Mouse (Mus musculus) liver, embryonic 16.5 days (tissue): ENCODE measurements at regions not wholly inside any gene's neighbourhood (a gene's known extent, or its start where the extent isn't known, plus 50 kb on each side); places are given as distances from the start of the nearest gene placed in this dataset.

Source experiments
- ATAC-seq: fragments of 200-750 bp; cut with Nextera tagmentation; 2 replicates; pipeline ENCODE4 v1.8.0; 2017; ENCODE audit warnings: low read depth, mild to moderate bottlenecking, moderate number of reproducible peaks, moderate library complexity
- H3K27ac ChIP-seq: fragments of 300-500 bp; sonication (generic); 2 replicates; pipeline ENCODE4 v1.5.1; 2014; ENCODE audit warnings: mild to moderate bottlenecking, low read length
- H3K27me3 ChIP-seq: fragments of 300-500 bp; sonication (generic); 2 replicates; pipeline ENCODE4 v1.6.1; 2014; ENCODE audit warnings: low read depth, low read length, mixed read lengths; ENCODE audit not compliant: control insufficient read depth, insufficient read depth
- H3K36me3 ChIP-seq: fragments of 300-500 bp; sonication (generic); 2 replicates; pipeline ENCODE4 v1.6.1; 2014; ENCODE audit warnings: mild to moderate bottlenecking; ENCODE audit not compliant: control insufficient read depth, insufficient read depth
- H3K4me1 ChIP-seq: fragments of 300-500 bp; sonication (generic); 2 replicates; pipeline ENCODE4 v1.6.1; 2014; ENCODE audit warnings: low read depth, low read length, mixed read lengths; ENCODE audit not compliant: control insufficient read depth
- H3K4me2 ChIP-seq: fragments of 300-500 bp; sonication (generic); 2 replicates; pipeline ENCODE4 v1.6.1; 2014; ENCODE audit warnings: low read depth, low read length, mixed read lengths
- H3K4me3 ChIP-seq: fragments of 300-500 bp; sonication (generic); 2 replicates; pipeline ENCODE4 v1.5.1; 2014; ENCODE audit warnings: low read depth, mild to moderate bottlenecking, low read length
- H3K9ac ChIP-seq: fragments of 300-500 bp; sonication (generic); 2 replicates; pipeline ENCODE4 v1.6.1; 2014; ENCODE audit warnings: low read depth, low read length
- H3K9me3 ChIP-seq: fragments of 300-500 bp; sonication (generic); replicated peaks from 2 replicates; pipeline ENCODE4 v1.6.1; 2016; ENCODE audit warnings: low read length; ENCODE audit not compliant: control insufficient read depth
- WGBS: fragments of 180-500 bp; shearing (Covaris S2); extraction: QIAGEN DNeasy Blood & Tissue Kit; methylation state at CpG from one replicate; pipeline ENCODE4 v1.1.7; 2014; ENCODE audit not compliant: insufficient replicate concordance; 5-methylcytosine and 5-hydroxymethylcytosine counted together

DNA sequence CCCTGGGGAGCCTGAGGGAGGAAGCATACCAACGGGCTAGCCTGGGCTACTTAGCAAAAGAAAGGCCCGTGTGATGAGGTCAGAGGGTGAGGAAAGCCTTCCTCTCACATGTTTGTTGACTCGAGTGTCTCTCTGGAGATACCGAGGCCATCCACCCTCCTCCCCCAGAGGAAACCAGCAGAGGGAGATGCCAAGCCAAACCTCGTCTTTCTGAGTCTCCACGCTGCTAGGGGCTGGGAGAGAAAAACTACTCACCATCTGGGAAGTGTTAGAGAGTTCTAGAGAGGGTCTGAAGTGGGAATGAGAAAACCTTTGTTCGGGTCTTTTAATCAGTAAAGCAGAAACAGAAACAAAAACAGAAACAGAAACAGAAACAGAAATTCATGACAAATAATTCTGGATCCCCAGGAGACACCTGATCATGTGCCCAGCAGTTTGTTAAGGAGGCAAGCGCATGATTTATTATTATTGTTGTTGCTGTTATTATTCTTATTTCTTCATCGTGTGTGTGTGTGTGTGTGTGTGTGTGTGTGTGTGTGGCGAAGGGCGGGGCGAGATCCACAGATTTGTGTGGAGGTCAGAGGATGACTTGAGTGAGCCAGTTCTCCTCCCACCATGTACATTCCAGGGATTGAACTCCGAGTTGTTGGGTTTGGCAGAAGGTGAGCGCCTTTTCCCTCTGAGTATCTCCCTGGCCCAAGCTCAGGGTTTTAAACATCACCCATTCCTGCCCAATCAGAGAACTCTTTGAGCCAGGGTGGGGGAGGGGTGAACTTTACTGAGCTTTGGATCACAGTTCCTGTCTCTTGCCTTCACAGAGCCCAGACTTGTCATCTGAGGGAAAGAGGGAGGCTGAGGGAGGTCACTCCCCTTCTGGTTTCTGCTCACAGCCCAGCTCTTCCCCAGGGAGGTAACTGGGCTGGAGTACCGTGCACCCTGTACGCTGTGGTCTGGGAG is 104.2 kb downstream of the Zfp36l2 start:
- Histone ChIP-seq H3K4me1 (no peaks in the 10 kb centered on the region; the same call in 1 of the 2 replicates), H3K36me3 (no peaks in the 10 kb centered on the region), H3K27ac (no peak overlapping the region), H3K9ac (no peak overlapping the region), H3K4me3 (no peak overlapping the region), H3K27me3 (no peaks in the 10 kb centered on the region), H3K9me3 (no peaks in the 10 kb centered on the region), H3K4me2 (no peak overlapping the region)
- no peak for ATAC-seq
- 53% methylated on average over 16 of the region's 16 CpGs for WGBS

- ATAC-seq = no peak
- Histone ChIP-seq H3K4me1 (no peaks in the 10 kb centered on the region; the same call in 1 of the 2 replicates), H3K4me3 (no peak overlapping the region), H3K27me3 (no peaks in the 10 kb centered on the region), H3K36me3 (no peaks in the 10 kb centered on the region), H3K9ac (no peak overlapping the region), H3K9me3 (no peaks in the 10 kb centered on the region), H3K27ac (no peak overlapping the region), H3K4me2 (no peak overlapping the region)
- 69% methylated on average over 5 of the region's 5 CpGs for WGBS
Observed at GRCm38 (mm10) chr17:84082571-84082970, 105.2 kb downstream of the Zfp36l2 start.

GRCm38 (mm10) chr17:84081751-84082352 is 105.9 kb downstream of the Zfp36l2 start:
- 68% methylated on average over 8 of the region's 8 CpGs for WGBS
- H3K4me2 ChIP-seq = no peak overlapping the region
- H3K4me1 ChIP-seq = no peaks in the 10 kb centered on the region; the same call in 1 of the 2 replicates
- no peaks in the 10 kb centered on the region for H3K9me3 ChIP-seq
- H3K4me3 ChIP-seq = no peak overlapping the region
- H3K36me3 ChIP-seq = no peaks in the 10 kb centered on the region
- H3K9ac ChIP-seq = no peak overlapping the region
- H3K27me3 ChIP-seq = no peaks in the 10 kb centered on the region
- no peak overlapping the region for H3K27ac ChIP-seq
- ATAC-seq = no peak

GRCm38 (mm10) chr17:84075081-84075938 is 112.4 kb downstream of the Zfp36l2 start:
- no peak overlapping the region for H3K9ac ChIP-seq
- ATAC-seq = no peak
- no peaks in the 10 kb centered on the region for H3K9me3 ChIP-seq
- no peaks in the 10 kb centered on the region for H3K36me3 ChIP-seq
- no peak overlapping the region for H3K4me2 ChIP-seq
- no peaks in the 10 kb centered on the region for H3K4me1 ChIP-seq
- 52% methylated on average over 3 of the region's 3 CpGs for WGBS
- H3K27ac ChIP-seq = no peak overlapping the region
- no peaks in the 10 kb centered on the region for H3K27me3 ChIP-seq
- no peak overlapping the region for H3K4me3 ChIP-seq

- no peaks in the 10 kb centered on the region for H3K9me3 ChIP-seq
- 0 out of 2 replicates have a peak, but pooled peaks have one; percentile 19 for ATAC-seq
Observed at GRCm38 (mm10) chr17:84074000-84074782, 113.6 kb downstream of the Zfp36l2 start.

DNA sequence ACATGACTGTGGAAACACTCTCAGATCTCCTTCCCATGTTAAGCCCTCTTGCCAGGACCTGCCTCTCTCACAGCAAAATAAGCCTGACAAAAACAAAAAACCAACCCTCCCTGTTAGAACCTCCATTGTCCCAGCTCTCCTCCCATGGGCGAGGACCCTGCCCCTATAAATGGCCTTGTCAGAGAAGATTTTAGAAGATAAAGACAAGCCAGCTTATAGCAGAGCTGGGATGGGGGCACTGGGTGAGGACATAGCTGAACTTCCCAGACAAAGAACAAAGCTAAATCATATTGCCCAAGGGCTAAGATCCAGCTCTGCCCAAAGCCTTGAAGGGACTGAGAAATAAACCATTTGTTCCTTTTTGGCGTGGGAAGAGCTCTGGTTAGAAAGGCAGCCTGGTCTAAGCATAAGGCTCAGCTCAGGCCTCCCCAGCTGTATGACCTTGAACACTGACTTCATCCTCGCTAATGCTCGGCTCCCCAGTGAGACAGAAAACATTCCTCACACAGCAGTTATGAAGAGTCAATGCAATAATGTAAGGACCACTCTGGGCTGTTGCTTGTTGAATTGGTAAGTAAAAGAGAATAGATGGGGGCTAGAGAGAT is 115.2 kb downstream of the Zfp36l2 start:
- no peaks in the 10 kb centered on the region for H3K27me3 ChIP-seq
- no peaks in the 10 kb centered on the region for H3K4me1 ChIP-seq
- no peak overlapping the region for H3K9ac ChIP-seq
- H3K4me2 ChIP-seq = no peak overlapping the region
- no peak overlapping the region for H3K27ac ChIP-seq
- H3K4me3 ChIP-seq = no peak overlapping the region
- no peaks in the 10 kb centered on the region for H3K36me3 ChIP-seq
- WGBS = 44% methylated on average over 4 of the region's 4 CpGs
- H3K9me3 ChIP-seq = no peaks in the 10 kb centered on the region
- no peak for ATAC-seq

More at GRCm38 (mm10) chr17:84074000-84074782, 113.6 kb downstream of the Zfp36l2 start:
- Histone ChIP-seq H3K9ac (no peak overlapping the region), H3K4me3 (no peak overlapping the region), H3K27me3 (no peaks in the 10 kb centered on the region), H3K4me2 (no peak overlapping the region), H3K36me3 (no peaks in the 10 kb centered on the region), H3K4me1 (no peaks in the 10 kb centered on the region), H3K27ac (no peak overlapping the region)
- 45% methylated on average over 10 of the region's 10 CpGs for WGBS

- WGBS = 52% methylated on average over 2 of the region's 2 CpGs
Observed at GRCm38 (mm10) chr17:84071855-84072254, 115.9 kb downstream of the Zfp36l2 start.

GRCm38 (mm10) chr17:84070596-84070995 is 117.2 kb downstream of the Zfp36l2 start:
- no peaks in the 10 kb centered on the region for H3K27me3 ChIP-seq
- H3K27ac ChIP-seq = no peak overlapping the region
- H3K36me3 ChIP-seq = no peaks in the 10 kb centered on the region
- ATAC-seq = no peak
- no peak overlapping the region for H3K9ac ChIP-seq
- no peaks in the 10 kb centered on the region for H3K4me1 ChIP-seq
- no peak overlapping the region for H3K4me2 ChIP-seq
- no peak overlapping the region for H3K4me3 ChIP-seq
- WGBS = 60% methylated on average over 3 of the region's 3 CpGs
- H3K9me3 ChIP-seq = no peaks in the 10 kb centered on the region

More at GRCm38 (mm10) chr17:84071855-84072254, 115.9 kb downstream of the Zfp36l2 start:
- no peak for ATAC-seq
- Histone ChIP-seq H3K4me2 (no peak overlapping the region), H3K9me3 (no peaks in the 10 kb centered on the region), H3K27ac (no peak overlapping the region), H3K4me1 (no peaks in the 10 kb centered on the region), H3K36me3 (no peaks in the 10 kb centered on the region), H3K9ac (no peak overlapping the region), H3K27me3 (no peaks in the 10 kb centered on the region), H3K4me3 (no peak overlapping the region)
